Mouse (Mus musculus) urinary bladder, postnatal 10 days (tissue): Measurements from ENCODE around the gene Gm30191.
"Not testable (repeated sequence)": the region's sequence is repeated elsewhere in the genome, so short reads cannot be mapped to it uniquely, and the experiment has no call there.

Experiments used
- DNase-seq: peaks from one replicate; pipeline ENCODE4 v3.0.0; 2022; ENCODE audit warnings: low spot score

The Gm30191 gene

GRCm38 (mm10) chr4:134287168-134287564, 40.4 kb downstream of the Gm30191 start:
- DNase-seq, result peak; percentile 82

GRCm38 (mm10) chr4:134287575-134288025, 40.9 kb downstream of the Gm30191 start, which contains the start of gene Pdik1l:
TSS of gene Pdik1l (minus strand) at chr4:134287895.
- DNase-seq, result no peak

- DNase-seq, result no peak
Measured at GRCm38 (mm10) chr4:134288397-134289256, 41.9 kb downstream of the Gm30191 start.

GRCm38 (mm10) chr4:134292067-134292466, 45.3 kb downstream of the Gm30191 start:
- DNase-seq, result no peak

- no peak for DNase-seq
Measured at GRCm38 (mm10) chr4:134293061-134293691, 46.4 kb downstream of the Gm30191 start.

GRCm38 (mm10) chr4:134293692-134294163, 47.0 kb downstream of the Gm30191 start:
- DNase-seq, result no peak

GRCm38 (mm10) chr4:134296096-134296495, 49.4 kb downstream of the Gm30191 start:
- not testable (repeated sequence) for DNase-seq

DNA sequence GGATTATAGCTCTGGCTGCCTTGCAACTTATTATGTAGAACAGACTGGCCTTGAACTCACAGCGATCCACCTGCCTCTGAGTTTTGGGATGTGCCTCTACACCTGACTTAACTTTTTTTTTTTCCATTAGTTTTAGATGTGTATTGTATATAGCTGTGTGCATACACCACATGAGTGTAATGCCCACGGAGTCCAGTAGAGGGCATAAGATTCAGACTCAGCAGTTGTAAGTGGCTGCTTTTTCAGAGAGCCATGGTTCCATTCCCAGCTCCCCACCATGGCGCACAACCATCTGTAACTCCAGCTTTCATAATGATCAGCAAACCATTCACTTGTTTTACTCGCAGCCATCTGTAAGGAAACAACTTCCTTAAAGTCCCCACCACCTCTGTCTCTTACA, 49.8 kb downstream of the Gm30191 start:
- DNase-seq, result no peak

- DNase-seq, result no peak
Measured at GRCm38 (mm10) chr4:134297369-134297768, 50.6 kb downstream of the Gm30191 start.

- DNase-seq, result no peak
Measured at GRCm38 (mm10) chr4:134298626-134299497, 52.1 kb downstream of the Gm30191 start.

DNA sequence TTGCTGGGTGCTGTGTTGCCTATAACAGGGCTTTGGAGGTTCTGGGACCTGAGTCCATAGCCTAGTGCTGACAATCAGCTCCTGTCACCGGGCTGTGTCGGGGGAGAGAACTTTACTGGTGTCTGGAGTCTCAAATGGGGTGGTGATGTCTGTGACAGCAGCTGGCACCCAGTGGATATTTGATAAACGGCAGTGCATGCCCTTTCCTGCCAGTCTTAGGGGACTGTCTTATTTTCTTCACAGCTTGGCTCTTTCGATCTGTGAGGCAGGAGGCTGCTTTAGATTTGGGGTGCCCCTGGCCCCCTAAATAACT, 52.7 kb downstream of the Gm30191 start:
- DNase-seq, result no peak
